Mouse (Mus musculus): Measurements from ENCODE around the gene Gm16181. TPM values are rescaled to one million over a fixed set of nuclear protein-coding genes. Genes with fewer than 3 reads are reported as not detected.

Gm16181 gene
- polyA plus RNA-seq, 3 experiments from 2014 or later, result 0.67 to 0.68 TPM; not detected in 1

DNA sequence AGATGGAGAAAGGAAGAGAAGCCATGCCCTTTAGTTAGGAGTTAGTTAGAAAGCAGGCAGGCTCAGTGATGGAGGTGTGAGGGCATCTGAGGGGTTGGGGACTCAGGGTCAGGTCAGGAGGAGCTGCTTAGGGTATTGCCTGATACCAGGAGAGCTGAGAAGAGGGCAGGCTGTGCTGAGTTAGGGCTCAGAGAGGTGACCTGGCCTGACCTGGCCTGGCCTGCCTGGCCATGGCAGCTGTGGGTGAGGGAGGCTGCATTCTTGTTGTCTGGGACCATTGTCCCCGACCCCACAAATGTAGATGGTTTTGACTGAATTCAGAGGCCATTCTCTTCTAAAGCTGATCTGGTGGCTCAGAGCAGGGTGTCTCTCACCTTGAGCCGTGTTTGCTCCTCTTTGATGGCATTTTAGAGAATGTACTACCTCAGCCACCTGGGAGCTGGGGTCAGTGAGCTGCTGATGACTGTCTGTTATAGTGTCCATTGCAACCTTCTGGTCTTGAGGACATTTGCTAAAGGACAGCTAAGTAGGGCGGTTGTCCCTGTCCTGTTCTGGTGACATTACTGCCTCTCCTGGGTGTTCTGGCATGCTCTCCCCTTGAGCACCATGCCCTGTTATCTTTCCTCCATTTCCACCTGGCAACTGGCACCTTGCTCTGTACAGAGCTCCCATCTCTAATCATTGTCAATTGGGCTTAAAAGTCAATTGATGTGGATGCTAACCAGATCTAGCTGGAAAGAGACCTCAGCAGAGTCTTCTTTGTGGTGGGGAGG lies 29.9 kb downstream of the Gm16181 start:
- ATAC-seq, result no peak

DNA sequence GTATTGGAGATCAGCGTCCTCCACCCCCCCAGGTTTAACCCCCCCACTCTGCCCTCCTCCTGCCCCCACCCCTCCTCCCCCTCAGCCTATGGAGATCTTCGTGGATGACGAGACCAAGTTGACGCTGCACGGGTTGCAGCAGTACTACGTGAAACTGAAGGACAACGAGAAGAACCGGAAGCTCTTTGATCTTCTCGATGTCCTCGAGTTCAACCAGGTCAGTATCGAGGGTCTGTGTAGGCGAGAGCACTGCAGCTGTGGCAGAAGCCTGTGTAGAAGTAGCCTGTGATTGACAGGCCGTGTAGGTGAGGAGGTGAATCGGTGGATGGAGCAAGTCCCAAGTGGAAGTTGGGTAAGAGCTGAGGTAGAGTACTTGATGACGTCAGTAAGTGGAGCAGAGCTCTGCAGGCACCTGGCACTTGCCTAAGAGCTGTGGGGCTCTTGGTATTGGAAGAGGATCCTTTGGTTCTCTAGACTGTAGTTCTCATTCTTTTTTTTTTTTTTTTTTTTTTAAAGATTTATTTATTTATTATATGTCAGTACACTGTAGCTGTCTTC lies 30.6 kb downstream of the Gm16181 start:
- ATAC-seq, result no peak

- no peak for ATAC-seq
These were observed 31.3 kb downstream of the Gm16181 start for GRCm38 (mm10) chr17:35251981-35252380.

GRCm38 (mm10) chr17:35252619-35253292 lies 32.1 kb downstream of the Gm16181 start:
- no peak for ATAC-seq

DNA sequence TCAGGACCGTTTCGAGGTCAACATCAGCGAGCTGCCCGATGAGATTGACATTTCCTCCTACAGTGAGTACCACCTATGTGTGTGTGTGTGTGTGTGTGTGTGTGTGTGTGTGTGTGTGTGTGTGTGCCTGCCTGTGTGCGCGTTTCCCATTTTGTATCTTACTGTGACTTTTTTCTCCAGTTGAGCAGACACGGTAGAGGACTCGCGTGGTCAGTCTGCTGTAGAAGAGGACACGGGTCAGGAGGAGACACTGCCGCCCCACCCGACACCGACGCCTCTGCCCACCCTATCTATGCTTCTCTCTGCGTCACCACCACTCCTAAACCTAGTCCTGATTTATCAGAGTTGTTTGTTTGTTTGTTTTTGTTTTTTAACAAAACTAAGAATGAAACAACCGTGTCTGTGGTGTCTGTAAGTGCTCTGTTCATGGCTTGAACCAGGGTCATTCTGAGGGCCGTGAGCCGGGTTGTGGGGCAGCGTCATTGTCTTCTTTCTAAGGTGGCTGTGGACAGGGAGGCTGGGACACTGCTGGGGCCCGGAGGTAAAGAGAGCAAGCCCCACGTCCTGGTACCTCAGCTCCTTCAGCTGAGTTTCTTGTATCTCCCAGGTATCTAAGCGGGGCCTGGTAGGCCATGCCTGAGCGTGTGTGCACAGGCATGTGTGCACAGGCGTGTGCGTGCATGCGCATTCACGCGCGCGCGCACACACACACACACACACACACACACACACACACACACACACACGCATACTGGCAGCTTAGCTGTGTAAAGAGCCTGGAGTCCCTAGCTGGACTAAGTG lies 32.9 kb downstream of the Gm16181 start:
- no peak for ATAC-seq

GRCm38 (mm10) chr17:35254241-35255098 lies 33.8 kb downstream of the Gm16181 start:
- ATAC-seq, result peak; percentile 32

GRCm38 (mm10) chr17:35255301-35255700 lies 34.7 kb downstream of the Gm16181 start:
- ATAC-seq, result no peak

DNA sequence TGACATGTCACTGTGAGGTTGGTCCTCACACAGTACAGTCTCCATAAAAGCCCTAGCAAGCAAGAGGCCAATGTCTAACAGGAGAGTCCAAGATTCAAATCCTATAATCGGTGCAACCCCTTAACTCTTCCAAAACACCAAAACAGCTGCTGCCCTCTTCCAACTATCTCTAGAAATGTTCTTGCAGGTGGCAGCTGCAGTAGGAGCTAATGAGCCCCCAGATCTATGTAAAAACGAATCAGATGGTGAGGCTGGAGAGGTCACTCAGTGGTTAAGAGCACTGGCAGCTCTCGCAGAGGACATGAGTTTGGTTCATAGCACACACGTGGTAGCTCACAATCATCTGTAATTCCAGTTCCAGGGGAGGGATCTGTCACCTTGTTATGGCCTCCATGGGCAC lies 35.1 kb downstream of the Gm16181 start:
- ATAC-seq, result no peak

DNA sequence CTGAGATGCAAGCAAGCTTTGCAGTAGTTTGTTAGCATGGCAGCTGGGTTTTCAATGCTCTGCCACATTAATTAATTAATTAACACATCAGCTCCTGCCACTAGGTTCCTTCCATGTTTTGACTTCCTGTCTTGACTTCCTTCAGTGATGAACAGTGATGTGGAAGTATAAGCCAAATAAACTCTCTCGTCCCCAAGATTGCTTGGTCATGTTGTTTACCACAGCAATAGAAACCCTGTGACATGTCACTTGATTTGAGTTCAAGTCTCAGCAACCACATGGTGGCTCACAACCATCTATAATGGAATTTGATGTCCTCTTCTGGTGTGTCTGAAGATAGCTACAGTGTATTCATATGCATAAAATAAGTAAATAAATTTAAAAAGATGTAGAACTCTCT lies 36.7 kb downstream of the Gm16181 start:
- ATAC-seq, result no peak

DNA sequence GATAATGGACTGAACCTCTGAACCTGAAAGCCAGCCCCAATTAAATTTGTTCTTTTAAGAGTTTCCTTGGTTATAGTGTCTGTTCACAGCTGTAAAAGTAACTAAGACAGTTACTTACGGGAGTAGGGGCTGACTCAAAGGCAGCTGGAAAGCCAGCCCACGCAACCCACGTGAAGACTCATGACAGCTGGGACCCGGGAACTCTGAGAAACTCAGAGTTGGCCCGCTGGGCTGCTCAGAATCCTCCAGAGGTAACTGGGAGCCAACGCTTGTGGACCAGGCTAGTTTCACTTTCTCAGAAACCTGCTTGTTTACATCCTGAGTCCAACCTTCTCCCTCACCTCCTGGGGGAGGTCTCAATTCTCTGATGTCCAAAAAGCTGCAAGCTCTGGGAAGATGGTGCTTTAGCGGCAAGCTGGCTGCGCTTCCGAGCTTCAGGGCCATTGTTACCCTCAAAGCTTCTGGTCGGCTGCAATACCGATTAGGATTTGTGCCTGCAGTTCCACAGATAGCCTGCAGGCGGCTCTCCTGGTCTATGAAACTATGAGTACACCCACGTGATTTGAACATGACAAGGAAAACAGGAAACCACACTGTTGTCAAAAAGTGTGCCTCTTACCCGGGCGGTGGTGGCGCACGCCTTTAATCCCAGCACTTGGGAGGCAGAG lies 37.3 kb downstream of the Gm16181 start:
- peak; percentile 38 for ATAC-seq

DNA sequence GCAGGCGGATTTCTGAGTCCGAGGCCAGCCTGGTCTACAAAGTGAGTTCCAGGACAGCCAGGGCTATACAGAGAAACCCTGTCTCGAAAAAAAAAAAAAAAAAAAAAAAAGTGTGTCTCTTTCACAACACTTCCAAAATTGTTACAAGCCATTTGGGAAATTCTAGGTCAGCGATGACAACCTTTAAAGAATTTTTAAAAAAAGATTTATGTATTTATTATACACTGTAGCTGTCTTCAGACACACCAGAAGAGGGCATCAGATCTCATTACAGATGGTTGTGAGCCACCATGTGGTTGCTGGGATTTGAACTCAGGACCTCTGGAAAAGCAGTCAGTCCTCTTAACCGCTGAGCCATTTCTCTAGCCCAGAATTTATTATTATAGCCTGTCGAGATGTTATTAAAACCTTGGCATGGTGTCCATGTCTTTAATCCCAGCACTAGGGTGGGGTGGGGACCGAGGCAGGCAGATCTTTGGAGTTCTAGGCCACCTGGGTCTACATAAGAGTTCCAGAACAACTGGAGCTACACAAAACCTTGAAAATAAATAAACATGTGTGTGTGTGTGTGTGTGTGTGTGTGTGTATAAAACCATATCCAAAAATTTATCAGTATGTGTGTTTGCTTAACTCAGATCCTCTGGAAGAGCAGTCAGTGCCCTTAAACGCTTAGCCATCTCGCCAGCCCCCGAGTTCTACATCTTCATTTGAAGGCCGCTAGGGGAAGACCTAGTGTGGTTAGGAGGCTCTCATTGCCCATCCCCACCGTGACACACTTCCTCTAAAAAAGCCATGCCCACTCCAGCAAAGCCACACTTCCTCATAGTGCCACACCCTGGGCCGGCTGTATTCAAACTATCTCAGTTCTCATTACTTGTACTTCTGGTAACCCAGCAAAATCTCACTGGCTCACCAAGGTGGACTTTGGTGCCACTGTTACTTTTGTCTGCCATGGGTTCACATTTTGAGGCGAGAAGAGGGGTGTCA lies 38.2 kb downstream of the Gm16181 start:
- peak; percentile 24 for ATAC-seq

DNA sequence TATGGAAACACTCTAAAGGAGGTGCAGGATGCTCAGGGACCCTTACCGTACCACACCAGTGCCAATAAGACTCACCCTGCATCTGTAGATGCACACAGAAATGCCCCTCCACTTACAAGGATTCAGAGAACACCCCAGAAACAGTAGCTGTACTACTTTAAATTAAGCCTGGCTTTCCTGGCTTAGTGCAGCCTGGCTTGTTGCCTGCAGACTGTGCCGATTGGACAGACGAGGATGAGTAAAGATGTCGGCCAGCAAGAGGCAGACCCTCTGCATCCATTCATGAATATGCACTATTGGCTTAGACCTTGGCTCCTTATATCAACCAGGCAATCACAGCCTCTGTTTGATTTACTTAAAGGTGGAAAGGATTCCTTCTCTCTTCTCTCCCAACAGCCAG lies 39.0 kb downstream of the Gm16181 start:
- ATAC-seq, result no peak

GRCm38 (mm10) chr17:35261651-35262050 lies 41.0 kb downstream of the Gm16181 start:
- ATAC-seq, result no peak

DNA sequence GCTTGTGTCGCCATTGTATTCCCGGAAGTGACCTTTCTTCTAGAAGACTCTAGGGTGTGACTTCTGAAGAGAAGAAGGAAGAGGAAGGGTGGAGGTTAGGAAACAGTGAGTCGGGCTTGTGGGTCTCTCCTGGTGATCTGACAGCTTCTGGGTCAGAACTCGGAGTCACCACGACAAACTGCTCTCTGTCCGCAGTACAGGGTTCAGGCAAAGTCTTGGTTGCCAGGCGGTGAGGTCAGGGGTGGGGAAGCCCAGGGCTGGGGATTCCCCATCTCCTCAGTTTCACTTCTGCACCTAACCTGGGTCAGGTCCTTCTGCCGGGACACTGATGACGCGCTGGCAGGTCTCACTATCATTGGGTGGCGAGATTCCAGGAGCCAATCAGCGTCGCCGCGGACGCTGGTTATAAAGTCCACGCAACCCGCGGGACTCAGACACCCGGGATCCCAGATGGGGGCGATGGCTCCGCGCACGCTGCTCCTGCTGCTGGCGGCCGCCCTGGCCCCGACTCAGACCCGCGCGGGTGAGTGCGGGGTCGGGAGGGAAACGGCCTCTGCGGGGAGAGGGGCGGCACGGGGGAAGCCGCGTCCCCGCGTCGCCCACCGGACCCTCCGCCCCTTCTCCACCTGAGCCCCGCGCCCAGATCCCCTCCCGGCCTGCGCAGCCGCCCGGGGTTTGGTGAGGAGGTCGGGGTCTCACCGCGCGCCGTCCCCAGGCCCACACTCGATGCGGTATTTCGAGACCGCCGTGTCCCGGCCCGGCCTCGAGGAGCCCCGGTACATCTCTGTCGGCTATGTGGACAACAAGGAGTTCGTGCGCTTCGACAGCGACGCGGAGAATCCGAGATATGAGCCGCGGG lies 42.3 kb downstream of the Gm16181 start, which contains the start of gene H2-D1:
Gene H2-D1, plus strand, starts transcription at position 67 of the 859 bp plus-strand sequence.
- ATAC-seq, result peak; percentile 82

DNA sequence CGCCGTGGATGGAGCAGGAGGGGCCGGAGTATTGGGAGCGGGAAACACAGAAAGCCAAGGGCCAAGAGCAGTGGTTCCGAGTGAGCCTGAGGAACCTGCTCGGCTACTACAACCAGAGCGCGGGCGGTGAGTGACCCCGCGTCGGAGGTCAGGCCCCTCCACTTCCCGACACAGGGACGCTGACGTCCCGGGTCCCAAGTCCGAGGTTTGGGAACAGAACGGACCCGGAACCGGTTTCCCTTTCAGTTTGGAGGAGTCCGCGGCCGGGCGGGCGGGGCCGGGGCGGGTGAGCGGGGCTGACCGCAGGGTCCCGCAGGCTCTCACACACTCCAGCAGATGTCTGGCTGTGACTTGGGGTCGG lies 42.9 kb downstream of the Gm16181 start:
- no peak for ATAC-seq

DNA sequence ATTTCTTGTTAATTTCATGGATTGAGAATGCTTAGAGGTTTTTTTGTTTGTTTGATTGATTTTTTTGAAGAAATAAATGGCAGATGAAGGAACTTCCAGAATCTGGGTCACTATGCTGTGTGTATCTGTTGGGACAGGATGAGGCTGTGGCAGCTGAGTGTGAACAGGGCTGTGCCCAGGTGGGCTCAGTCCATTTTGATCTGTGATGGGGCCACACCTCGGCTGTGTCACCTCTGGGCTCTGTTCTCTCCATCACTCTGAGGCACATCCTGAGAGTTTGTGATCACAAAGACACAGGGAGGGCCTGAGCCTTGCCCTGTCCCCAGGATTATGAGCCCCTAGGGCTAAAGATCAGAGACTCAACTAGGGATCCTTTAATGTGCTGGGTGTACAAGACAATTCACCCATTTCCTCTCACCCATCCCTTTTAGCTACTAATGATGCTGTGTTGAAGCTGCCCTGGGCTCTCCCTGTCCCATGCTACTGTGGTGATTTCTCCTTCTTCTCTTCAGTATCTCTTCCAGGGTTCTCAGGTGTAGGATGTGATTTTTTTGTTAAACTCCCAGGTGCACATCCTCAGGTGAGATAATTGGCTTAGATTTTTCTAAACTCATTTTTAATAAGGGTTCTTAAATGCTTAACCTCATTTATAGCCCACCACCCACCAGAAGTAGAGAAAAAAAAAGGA lies 46.9 kb downstream of the Gm16181 start:
- no peak for ATAC-seq

- ATAC-seq, result no peak
These were observed 49.2 kb downstream of the Gm16181 start for GRCm38 (mm10) chr17:35269653-35270347.

DNA sequence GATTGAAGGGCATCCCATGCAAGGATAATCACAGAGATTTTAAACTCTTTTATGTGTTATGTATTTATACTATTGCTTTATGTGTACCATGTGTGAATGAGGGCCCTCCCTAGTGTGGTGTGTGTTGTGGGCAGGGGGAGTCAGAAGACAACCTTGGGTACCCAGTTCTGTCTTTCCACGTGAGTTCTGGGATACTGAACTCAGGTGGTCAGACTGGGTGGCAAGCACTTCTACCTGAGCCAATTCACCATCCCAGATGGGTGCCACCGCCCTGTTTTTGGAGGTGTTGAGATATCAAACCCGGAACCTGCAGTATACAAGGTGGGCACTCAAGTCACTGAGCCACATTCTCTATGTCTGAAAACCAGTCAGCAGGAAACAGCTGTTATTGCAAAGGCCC lies 51.6 kb downstream of the Gm16181 start:
- ATAC-seq, result no peak
